Mouse (Mus musculus): ENCODE data around the gene Slc7a1.
"Not testable (repeated sequence)": the region's sequence is repeated elsewhere in the genome, so short reads cannot be mapped to it uniquely, and the experiment has no call there.

Gene Slc7a1

GRCm38 (mm10) chr5:148328982-148329381 is 70.7 kb downstream of the Slc7a1 start:
- in situ Hi-C loops (cut with MseI, MboI), result no loop called here

GRCm38 (mm10) chr5:148326295-148326694 is 73.4 kb downstream of the Slc7a1 start:
- in situ Hi-C loops (cut with MseI, MboI), result not testable (repeated sequence)

- in situ Hi-C loops (cut with MseI, MboI), result no loop called here
These were observed 74.3 kb downstream of the Slc7a1 start for GRCm38 (mm10) chr5:148325317-148325885.

- in situ Hi-C loops (cut with MseI, MboI), result no loop called here
These were observed 84.8 kb downstream of the Slc7a1 start for GRCm38 (mm10) chr5:148314931-148315330.

- in situ Hi-C loops (cut with MseI, MboI), result no loop called here
These were observed 87.3 kb downstream of the Slc7a1 start for GRCm38 (mm10) chr5:148312443-148312842.

GRCm38 (mm10) chr5:148310790-148311189 is 88.9 kb downstream of the Slc7a1 start:
- in situ Hi-C loops (cut with MseI, MboI), result no loop called here

GRCm38 (mm10) chr5:148304112-148304511 is 95.6 kb downstream of the Slc7a1 start:
- in situ Hi-C loops (cut with MseI, MboI), result no loop called here

GRCm38 (mm10) chr5:148302968-148303367 is 96.7 kb downstream of the Slc7a1 start:
- in situ Hi-C loops (cut with MseI, MboI), result no loop called here

GRCm38 (mm10) chr5:148293346-148293745 is 106.4 kb downstream of the Slc7a1 start:
- in situ Hi-C loops (cut with MseI, MboI), result no loop called here

- in situ Hi-C loops (cut with MseI, MboI), result no loop called here
These were observed 106.8 kb downstream of the Slc7a1 start for GRCm38 (mm10) chr5:148292862-148293261.

- in situ Hi-C loops (cut with MseI, MboI), result no loop called here
These were observed 109.8 kb downstream of the Slc7a1 start for GRCm38 (mm10) chr5:148289951-148290350.

- in situ Hi-C loops (cut with MseI, MboI), result no loop called here
These were observed 110.9 kb downstream of the Slc7a1 start for GRCm38 (mm10) chr5:148288804-148289203.

- in situ Hi-C loops (cut with MseI, MboI), result no loop called here
These were observed 112.2 kb downstream of the Slc7a1 start for GRCm38 (mm10) chr5:148287529-148287928.

GRCm38 (mm10) chr5:148283584-148283983 is 116.1 kb downstream of the Slc7a1 start:
- in situ Hi-C loops (cut with MseI, MboI), result no loop called here

GRCm38 (mm10) chr5:148283177-148283576 is 116.5 kb downstream of the Slc7a1 start:
- in situ Hi-C loops (cut with MseI, MboI), result no loop called here

- in situ Hi-C loops (cut with MseI, MboI), result no loop called here
These were observed 117.1 kb downstream of the Slc7a1 start for GRCm38 (mm10) chr5:148282631-148283030.

GRCm38 (mm10) chr5:148282093-148282492 is 117.6 kb downstream of the Slc7a1 start:
- in situ Hi-C loops (cut with MseI, MboI), result no loop called here

- in situ Hi-C loops (cut with MseI, MboI), result no loop called here
These were observed 119.4 kb downstream of the Slc7a1 start for GRCm38 (mm10) chr5:148280321-148280720.

GRCm38 (mm10) chr5:148278233-148278632 is 121.5 kb downstream of the Slc7a1 start:
- in situ Hi-C loops (cut with MseI, MboI), result no loop called here

All from mouse trophoblast stem cell (cell line).